Mouse (Mus musculus) brain, embryonic 14.5 days (tissue): ENCODE data around the gene Bicra.

ENCODE experiments used
- CTCF ChIP-seq: fragments of 200-500 bp; IDR thresholded peaks from 2 replicates; pipeline ENCODE4 v1.5.1; 2012; ENCODE audit warnings: inconsistent platforms, mild to moderate bottlenecking, moderate library complexity, borderline replicate concordance; ENCODE audit not compliant: insufficient read depth, insufficient read length; ENCODE audit errors: extremely low read depth
- POLR2A ChIP-seq: fragments of 200-500 bp; IDR thresholded peaks from 2 replicates; pipeline ENCODE4 v1.6.1; 2012; ENCODE audit warnings: mild to moderate bottlenecking, inconsistent platforms, borderline replicate concordance; ENCODE audit not compliant: poor library complexity, insufficient read depth, insufficient read length, severe bottlenecking; ENCODE audit errors: extremely low read depth

DNA sequence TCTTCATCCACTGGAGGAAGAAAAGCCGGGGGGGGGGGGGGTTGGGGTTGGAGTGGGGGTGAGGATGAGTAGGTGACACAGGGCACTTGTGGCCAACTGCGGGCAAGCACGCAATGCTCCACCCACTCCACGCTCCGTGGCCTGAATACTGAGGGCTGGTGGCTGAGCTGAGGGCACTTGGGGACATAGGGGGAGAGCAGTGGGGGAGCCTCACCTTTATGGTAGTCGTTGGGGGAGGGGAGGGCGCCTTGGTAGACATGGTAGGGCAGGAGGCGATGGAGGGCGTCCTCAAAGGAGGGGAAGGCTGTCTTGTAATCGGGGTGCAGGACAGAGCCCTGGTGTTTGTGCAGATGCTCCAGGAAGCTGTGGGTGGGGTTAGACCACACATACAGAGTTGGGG is 72.3 kb downstream of the Bicra start:
- TF ChIP-seq POLR2A = no peak
- TF ChIP-seq CTCF = no peak
